Mouse (Mus musculus): ENCODE measurements around the gene Eml4.

The Eml4 gene

DNA sequence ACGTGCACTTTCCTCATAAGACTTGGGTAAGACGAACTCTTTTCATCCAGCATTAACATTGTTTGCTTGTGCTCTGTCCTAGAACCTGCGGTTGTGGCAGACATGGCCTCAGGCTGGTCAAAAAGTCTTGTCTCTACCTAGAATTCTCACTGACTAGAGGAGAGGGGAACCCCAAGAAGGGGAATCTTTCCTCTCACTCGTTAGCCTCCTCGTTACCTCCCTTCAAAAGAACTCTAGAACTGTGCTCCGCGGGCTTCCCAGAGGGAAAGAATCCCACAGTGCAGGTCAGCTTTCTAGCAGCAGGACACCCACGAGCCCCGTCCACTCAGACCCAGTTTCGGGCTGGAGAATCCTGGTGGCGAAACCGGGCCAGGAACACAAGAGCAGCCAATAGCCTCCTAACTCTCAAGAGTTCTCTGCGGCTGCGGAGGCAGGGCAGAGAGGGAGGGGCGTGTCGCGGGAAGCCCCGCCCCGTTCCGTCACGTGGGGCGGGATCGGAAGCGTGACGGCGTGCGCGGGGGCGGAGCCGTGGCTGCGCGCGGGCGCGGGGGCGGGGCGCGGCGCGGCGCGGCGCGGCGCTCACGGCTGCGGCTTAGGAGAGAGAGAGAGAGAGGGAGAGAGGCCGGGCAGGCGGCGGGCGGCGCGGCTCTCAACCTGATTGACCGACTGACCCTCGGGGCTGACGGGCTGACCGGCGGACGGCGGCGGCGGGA is at the start of gene Eml4:
Gene Eml4 (plus strand): TSS at position 553 of the 713 bp plus-strand sequence.
- in situ Hi-C loops (cut with MboI; ENCODE audit: low sequenced_read_pairs) = no loop called here

- in situ Hi-C loops (cut with MboI; ENCODE audit: low sequenced_read_pairs) = no loop called here
These were observed 49.3 kb upstream of the Eml4 start for GRCm38 (mm10) chr17:83301433-83301832.

- in situ Hi-C loops (cut with MboI; ENCODE audit: low sequenced_read_pairs) = no loop called here
These were observed 46.5 kb upstream of the Eml4 start for GRCm38 (mm10) chr17:83304089-83304822.

- in situ Hi-C loops (cut with MboI; ENCODE audit: low sequenced_read_pairs) = no loop called here
These were observed 43.6 kb upstream of the Eml4 start for GRCm38 (mm10) chr17:83306964-83307640.

DNA sequence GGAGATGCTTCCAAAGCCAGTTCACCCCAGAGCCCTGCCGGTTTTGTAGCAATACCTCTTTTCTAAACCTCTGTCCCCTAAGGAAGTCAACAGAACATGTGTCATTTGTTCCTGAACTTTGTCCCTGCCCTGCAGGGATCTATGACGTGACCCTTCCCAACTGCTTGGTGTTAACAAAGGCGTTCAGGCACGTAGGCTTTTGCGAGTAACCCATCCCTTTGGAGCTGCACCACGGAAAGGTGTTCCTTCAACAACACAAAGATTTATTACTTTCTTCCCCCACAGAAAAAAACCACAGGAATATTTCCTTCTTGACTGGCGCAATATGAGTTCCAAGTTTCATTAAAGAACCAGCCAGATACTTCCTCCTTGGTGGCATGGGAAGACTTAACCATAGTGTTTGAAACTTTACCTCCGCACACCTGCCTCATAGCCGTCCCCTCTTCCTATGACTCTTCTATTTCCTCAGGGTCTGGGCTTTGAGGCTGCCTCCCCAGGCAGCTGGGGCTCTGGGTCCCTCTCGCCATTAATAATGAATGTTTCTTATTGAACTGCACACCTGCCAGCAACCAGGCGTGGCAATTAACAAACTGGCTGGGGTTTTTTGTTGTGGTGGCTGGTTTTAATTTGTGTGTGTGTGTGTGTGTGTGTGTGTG is 43.0 kb upstream of the Eml4 start:
- in situ Hi-C loops (cut with MboI; ENCODE audit: low sequenced_read_pairs) = no loop called here

GRCm38 (mm10) chr17:83308451-83308850 is 42.3 kb upstream of the Eml4 start:
- in situ Hi-C loops (cut with MboI; ENCODE audit: low sequenced_read_pairs) = no loop called here

DNA sequence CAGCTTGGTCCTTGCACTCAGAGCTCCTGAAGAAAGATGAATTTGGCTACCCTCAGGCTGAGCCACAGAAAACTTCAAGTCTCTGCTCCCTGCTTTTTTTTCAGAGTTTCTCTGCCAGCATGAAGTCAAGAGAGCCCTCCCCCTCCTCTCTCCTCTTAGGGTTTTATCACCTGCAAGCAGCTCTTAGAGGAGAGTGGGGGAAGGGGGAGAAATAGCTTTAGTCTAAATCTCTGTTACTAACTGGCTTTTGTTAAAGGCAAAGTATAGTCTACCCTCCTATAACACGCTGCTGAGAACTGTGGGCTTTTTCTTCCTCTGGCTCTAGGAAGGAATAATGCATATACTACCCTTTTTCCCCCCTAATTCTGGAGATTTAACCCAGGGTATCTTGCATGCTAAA is 41.5 kb upstream of the Eml4 start:
- in situ Hi-C loops (cut with MboI; ENCODE audit: low sequenced_read_pairs) = no loop called here

DNA sequence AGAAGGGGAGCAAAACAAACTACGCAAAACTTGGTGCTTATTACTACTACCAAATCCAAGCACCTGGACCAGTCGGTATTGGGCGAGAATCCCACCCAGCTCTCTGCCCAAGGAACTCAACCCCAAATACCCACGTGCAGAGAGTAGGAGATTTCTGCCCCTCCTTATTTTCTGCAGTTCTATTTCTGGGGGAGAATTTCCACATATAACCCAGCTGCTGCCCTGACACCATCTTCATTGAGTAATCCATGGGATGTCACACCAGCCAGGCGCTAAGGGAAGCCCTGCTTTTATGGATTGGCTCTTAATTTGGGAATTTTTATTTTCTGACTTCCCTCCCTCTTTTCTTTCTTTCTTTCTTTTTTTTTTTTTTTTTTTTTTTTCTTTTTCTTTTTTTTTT is 38.9 kb upstream of the Eml4 start:
- in situ Hi-C loops (cut with MboI; ENCODE audit: low sequenced_read_pairs) = no loop called here

GRCm38 (mm10) chr17:83312244-83312918 is 38.4 kb upstream of the Eml4 start:
- in situ Hi-C loops (cut with MboI; ENCODE audit: low sequenced_read_pairs) = no loop called here

- in situ Hi-C loops (cut with MboI; ENCODE audit: low sequenced_read_pairs) = no loop called here
These were observed 37.6 kb upstream of the Eml4 start for GRCm38 (mm10) chr17:83313046-83313689.

- in situ Hi-C loops (cut with MboI; ENCODE audit: low sequenced_read_pairs) = no loop called here
These were observed 35.3 kb upstream of the Eml4 start for GRCm38 (mm10) chr17:83315476-83315875.

DNA sequence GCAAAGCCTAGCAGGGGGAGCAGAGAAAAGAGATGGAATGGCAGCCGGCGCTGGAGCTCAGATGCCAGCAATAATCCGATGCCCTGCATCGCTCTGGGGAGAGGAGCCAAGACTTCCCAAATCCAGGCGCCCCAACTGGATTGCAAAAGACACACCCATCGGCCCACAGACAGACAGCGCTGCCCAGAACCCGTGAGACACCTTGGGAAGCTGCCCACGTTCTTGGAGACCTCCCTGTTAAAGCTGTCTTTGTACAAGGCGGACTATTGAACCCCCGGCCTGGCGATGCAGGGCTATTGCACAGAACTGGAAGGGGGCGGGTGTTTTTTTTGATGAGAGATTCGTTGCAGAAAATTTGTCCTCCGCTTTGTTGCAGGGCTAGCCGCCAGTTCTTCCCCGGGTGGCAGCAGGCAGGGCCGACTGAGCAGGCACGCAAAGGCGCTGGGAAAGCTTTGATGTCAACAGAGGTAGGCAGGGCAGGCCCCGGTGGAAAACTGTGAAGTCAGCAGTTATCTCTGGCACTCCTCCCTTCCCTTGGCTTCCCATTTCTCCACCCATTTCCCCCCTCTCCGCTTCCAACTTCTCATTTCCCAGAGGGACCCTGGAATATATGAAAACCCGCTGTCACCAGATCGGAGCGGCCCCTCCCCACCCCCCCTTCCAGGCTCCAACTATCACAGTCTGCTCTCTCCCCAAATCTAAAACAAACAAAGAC is 28.0 kb upstream of the Eml4 start:
- in situ Hi-C loops (cut with MboI; ENCODE audit: low sequenced_read_pairs) = no loop called here

- in situ Hi-C loops (cut with MboI; ENCODE audit: low sequenced_read_pairs) = no loop called here
These were observed 27.1 kb upstream of the Eml4 start for GRCm38 (mm10) chr17:83323410-83324268.

DNA sequence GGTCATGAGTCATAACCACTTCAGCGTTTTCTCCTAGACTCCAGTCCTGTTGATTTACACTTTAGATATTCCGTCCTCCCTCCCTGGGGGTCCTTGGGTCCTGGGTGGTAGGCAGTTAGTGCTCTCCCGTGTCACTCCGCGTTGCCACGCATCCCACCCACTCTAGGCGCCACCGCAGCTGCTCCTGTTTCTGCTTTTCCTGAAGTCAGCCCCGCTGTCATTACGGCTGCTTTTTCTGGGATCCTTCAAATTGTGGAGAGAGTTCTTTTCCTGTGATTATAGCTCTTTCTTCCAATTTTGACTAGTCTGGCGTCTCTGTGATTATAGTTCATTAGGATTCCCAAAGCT is 26.5 kb upstream of the Eml4 start:
- in situ Hi-C loops (cut with MboI; ENCODE audit: low sequenced_read_pairs) = no loop called here

DNA sequence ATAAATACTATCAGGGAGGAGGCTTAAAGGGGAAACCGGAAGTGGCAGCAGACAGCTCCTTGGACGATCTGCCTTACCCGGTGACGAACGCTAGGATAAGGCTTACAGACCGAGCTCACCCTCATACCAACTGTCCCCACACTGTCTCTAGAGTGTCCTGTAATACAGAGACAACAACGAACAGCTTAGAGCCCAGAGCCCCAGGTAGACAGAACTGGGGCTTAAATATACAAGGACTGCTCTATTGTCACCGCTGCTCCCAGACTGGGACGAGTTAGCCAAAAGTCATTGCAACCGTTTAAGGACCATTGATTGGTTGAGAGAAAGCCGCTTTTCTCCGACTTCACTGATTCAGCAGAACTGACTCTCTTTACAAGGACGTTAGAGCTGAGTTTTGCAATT is 15.5 kb upstream of the Eml4 start:
- in situ Hi-C loops (cut with MboI; ENCODE audit: low sequenced_read_pairs) = no loop called here

GRCm38 (mm10) chr17:83337051-83337898 is 13.5 kb upstream of the Eml4 start:
- in situ Hi-C loops (cut with MboI; ENCODE audit: low sequenced_read_pairs) = no loop called here

DNA sequence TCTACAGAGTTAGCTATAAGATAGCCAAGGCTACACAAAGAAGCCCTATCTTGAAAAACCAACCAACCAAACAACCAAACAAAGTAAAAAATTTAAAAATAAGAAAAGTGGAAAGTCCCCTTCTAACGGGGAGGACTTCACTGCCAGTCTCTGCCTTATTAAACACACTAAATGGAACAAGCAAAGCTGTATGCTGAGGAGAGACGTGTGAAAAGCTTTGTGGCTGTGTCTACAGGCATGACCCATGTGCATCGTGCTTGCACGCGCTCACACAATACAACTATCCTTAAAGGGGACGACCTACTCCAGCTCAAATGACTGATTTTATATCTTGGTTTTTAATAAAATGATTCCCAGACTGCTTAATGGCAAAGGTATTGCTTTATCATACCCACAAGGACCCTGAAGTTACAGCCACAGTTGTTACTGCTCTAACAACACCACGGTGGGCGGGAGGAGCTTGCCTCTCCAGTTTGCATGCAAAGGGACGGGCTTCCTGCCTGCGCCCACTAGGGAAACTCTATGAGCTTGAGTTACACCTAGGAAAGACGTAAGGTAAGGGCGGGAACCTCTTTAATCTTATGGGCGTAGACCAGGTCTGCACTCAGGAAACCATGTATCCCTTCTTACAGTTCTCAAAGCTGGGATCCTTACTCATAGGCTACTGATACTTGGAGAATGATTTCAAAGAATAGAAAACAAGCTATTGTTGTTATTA is 11.2 kb upstream of the Eml4 start:
- in situ Hi-C loops (cut with MboI; ENCODE audit: low sequenced_read_pairs) = no loop called here
